Mouse (Mus musculus) left cerebral cortex, adult 2 months (tissue): Measurements from ENCODE around the gene Saysd1. TPM values are rescaled to one million over a fixed set of nuclear protein-coding genes. Genes with fewer than 3 reads are reported as not detected.

Experiments
- total RNA-seq, 2 experiments: library from RNA; stranded (reverse); gene quantifications; 2 replicates each; pipeline ENCODE4 v1.2.3; 2021

Gene Saysd1
- total RNA-seq, 2 experiments from 2014 or later: 4.3 to 4.7 TPM

Other genes with a start within 250 kb of the Saysd1 start
- 100 to 1,000 TPM; 195 to 206 TPM for gene Gng2, start 160.9 kb downstream of the Saysd1 start, total RNA-seq
- gene Kcnk5, start 43.3 kb upstream of the Saysd1 start, total RNA-seq: under 1 TPM; 0.33 to 0.41 TPM
- gene Kcnk16, start 130.7 kb upstream of the Saysd1 start, total RNA-seq: not detected
- gene Nudt13, start 156.2 kb upstream of the Saysd1 start, total RNA-seq: 10 to 100 TPM; 17.3 to 18.6 TPM
- gene Ecd, start 209.6 kb upstream of the Saysd1 start, total RNA-seq: 10 to 100 TPM; 33.2 to 39.0 TPM
- gene Fam149b, start 209.6 kb upstream of the Saysd1 start, total RNA-seq: 10 to 100 TPM; 50.6 to 53.1 TPM